ENCODE assay signal across 16 mouse cellular contexts in genomic region chr17:64201609-64202008, GRCm38 (mm10).
DNase-seq lines count a peak whose midpoint lies in the region; ATAC-seq lines count a peak whose summit lies in the region.
"Had no signal": no experiment of that assay in that cellular context is flagged by ENCODE, and none has a peak within 500 bp of the region (broad histone marks: within the 10 kb centered on the region; RNA-seq: fewer than 3 reads in every experiment).

No protein-coding gene starts in this region.

- peak; percentile 82 to 90 for ATAC-seq in hematopoietic stem cell, adult 5-6 weeks (replicated peaks in 1 of 2; ENCODE audit: insufficient read depth in 1 of 2, low FRiP score in 2 of 2, low TSS enrichment in 1 of 2, low read depth in 1 of 2, poor library complexity in 2 of 2, severe bottlenecking in 2 of 2)
- ATAC-seq: forebrain, embryonic 16.5 days; hindbrain, embryonic 16.5 days; inflammation-experienced regulatory T-cells, adult 6 months had no signal

- peak; percentile 11 for DNase-seq in layer of hippocampus, adult 9-11 months
- DNase-seq in layer of hippocampus, postnatal 36 days: no peak
- peak; percentile 21 for DNase-seq in brain, adult 2 months (ENCODE audit: low read depth, low spot score)
- DNase-seq in embryo, embryonic 10.5 days (ENCODE audit: low spot score): no peak
- DNase-seq in adrenal gland, postnatal 36 days: no peak
- DNase-seq: adrenal gland, adult 2 months; adrenal gland, postnatal 25 days; cerebellum, adult 11 months; cerebellum, adult 8-10 months; cerebellum, postnatal 14 days; gastrocnemius, postnatal 14 days; heart, postnatal 14 days had no signal

Comparison
In these comparisons a context has a peak if more than half of its experiments do, and no peak if none do; other contexts are left out.
1. DNase-seq: peak in layer of hippocampus, adult 9-11 months (single experiment) and brain, adult 2 months (single experiment); none in layer of hippocampus, postnatal 36 days (0 of 2), embryo, embryonic 10.5 days (single experiment) and adrenal gland, postnatal 36 days (0 of 2).